ENCODE assay signal across 17 mouse cellular contexts in genomic region chr2:69011860-69012259, GRCm38 (mm10).
DNase-seq lines count a peak whose midpoint lies in the region; ATAC-seq and TF ChIP-seq lines count a peak whose summit lies in the region.
"Had no signal": no experiment of that assay in that cellular context is flagged by ENCODE, and none has a peak within 500 bp of the region (broad histone marks: within the 10 kb centered on the region; RNA-seq: fewer than 3 reads in every experiment).

No protein-coding gene starts in this region.

- H3K27me3 ChIP-seq in forebrain, embryonic 12.5 days: no peaks in the 10 kb centered on the region
- H3K27me3 ChIP-seq in forebrain, postnatal 0 days (ENCODE audit: insufficient read depth, low read length): no peaks in the 10 kb centered on the region
- no peaks in the 10 kb centered on the region for H3K27me3 ChIP-seq in hindbrain, postnatal 0 days (ENCODE audit: insufficient read depth, low read length)
- no peaks in the 10 kb centered on the region for H3K27me3 ChIP-seq in midbrain, postnatal 0 days (ENCODE audit: insufficient read depth, low read length)
- H3K27me3 ChIP-seq: limb, embryonic 13.5 days had no signal

- 60% methylated on average over 2 of the region's 2 CpGs for WGBS in forebrain, embryonic 12.5 days
- WGBS in forebrain, postnatal 0 days: 55% methylated on average over 2 of the region's 2 CpGs
- WGBS in hindbrain, postnatal 0 days: 50% methylated on average over 2 of the region's 2 CpGs
- 71% methylated on average over 2 of the region's 2 CpGs for WGBS in midbrain, postnatal 0 days

- H3K27ac ChIP-seq in forebrain, embryonic 12.5 days: peak overlapping the region; percentile 76
- no peak overlapping the region for H3K27ac ChIP-seq in forebrain, postnatal 0 days (ENCODE audit: low read depth, low read length)
- no peak overlapping the region for H3K27ac ChIP-seq in hindbrain, postnatal 0 days
- H3K27ac ChIP-seq in midbrain, postnatal 0 days (ENCODE audit: low read depth, low read length): peak overlapping the region; percentile 55
- H3K27ac ChIP-seq: embryonic facial prominence, embryonic 10.5 days; kidney, postnatal 0 days; limb, embryonic 13.5 days; liver, embryonic 14.5 days had no signal

- H3K4me2 ChIP-seq in forebrain, embryonic 12.5 days: peak overlapping the region; percentile 19; the same call in 1 of the 2 replicates
- H3K4me2 ChIP-seq in forebrain, postnatal 0 days (ENCODE audit: low read depth): no peak overlapping the region
- H3K4me2 ChIP-seq in hindbrain, postnatal 0 days (ENCODE audit: low read depth, low read length): peak overlapping the region; percentile 31
- no peak overlapping the region; the same call in 1 of the 2 replicates for H3K4me2 ChIP-seq in midbrain, postnatal 0 days (ENCODE audit: low read depth, low read length, poor library complexity, severe bottlenecking)
- H3K4me2 ChIP-seq: limb, embryonic 13.5 days had no signal

- no peak for DNase-seq in forebrain, postnatal 0 days
- no peak for DNase-seq in hindbrain, postnatal 0 days (ENCODE audit: low spot score)
- no peak for DNase-seq in midbrain, postnatal 0 days (ENCODE audit: low spot score)
- DNase-seq in layer of hippocampus, adult 11-12 months (ENCODE audit: low spot score): no peak
- DNase-seq in ovary, adult 18-20 months (ENCODE audit: low spot score): no peak
- DNase-seq in layer of hippocampus, postnatal 25 days (ENCODE audit: extremely low spot score in 1 of 2, low spot score in 1 of 2): no peak
- DNase-seq: adrenal gland, postnatal 10 days; B cell, adult 2 months; cerebellum, adult 2 months; heart, postnatal 4 days; thymus, postnatal 4 days had no signal

- ATAC-seq in forebrain, embryonic 12.5 days (ENCODE audit: low FRiP score): peak; percentile 27; the same call in 1 of the 2 replicates
- no peak for ATAC-seq in forebrain, postnatal 0 days
- ATAC-seq in hindbrain, postnatal 0 days: no peak
- ATAC-seq in midbrain, postnatal 0 days (ENCODE audit: low FRiP score): no peak; the same call in 1 of the 2 replicates
- ATAC-seq: intestine, postnatal 0 days had no signal

- H3K9ac ChIP-seq in forebrain, embryonic 12.5 days: no peak overlapping the region
- 0 out of 2 replicates have a peak overlapping the region, but pooled peaks have one; percentile 11 for H3K9ac ChIP-seq in forebrain, postnatal 0 days
- H3K9ac ChIP-seq in hindbrain, postnatal 0 days (replicated peaks; ENCODE audit: low read length): no peak overlapping the region
- H3K9ac ChIP-seq in midbrain, postnatal 0 days (replicated peaks; ENCODE audit: low read length, poor library complexity, severe bottlenecking): no peak overlapping the region
- H3K9ac ChIP-seq: limb, embryonic 13.5 days; liver, embryonic 14.5 days had no signal

- H3K4me1 ChIP-seq in forebrain, embryonic 12.5 days: peaks cover 23% of the 10 kb centered on the region
- H3K4me1 ChIP-seq in forebrain, postnatal 0 days (ENCODE audit: insufficient read depth): peaks cover 6% of the 10 kb centered on the region
- H3K4me1 ChIP-seq in hindbrain, postnatal 0 days (ENCODE audit: insufficient read depth, low read length): peaks cover 15% of the 10 kb centered on the region
- peaks cover 10% of the 10 kb centered on the region; the same call in 1 of the 2 replicates for H3K4me1 ChIP-seq in midbrain, postnatal 0 days (ENCODE audit: insufficient read depth, low read length)

- H3K36me3 ChIP-seq in forebrain, embryonic 12.5 days (replicated peaks): no peaks in the 10 kb centered on the region
- H3K36me3 ChIP-seq in forebrain, postnatal 0 days (ENCODE audit: insufficient read depth): no peaks in the 10 kb centered on the region
- H3K36me3 ChIP-seq in hindbrain, postnatal 0 days (ENCODE audit: insufficient read depth, low read length): no peaks in the 10 kb centered on the region
- no peaks in the 10 kb centered on the region for H3K36me3 ChIP-seq in midbrain, postnatal 0 days (ENCODE audit: insufficient read depth, low read length)
- H3K36me3 ChIP-seq: embryonic facial prominence, embryonic 10.5 days; limb, embryonic 13.5 days had no signal

- H3K9me3 ChIP-seq in forebrain, embryonic 12.5 days: no peaks in the 10 kb centered on the region
- H3K9me3 ChIP-seq in forebrain, postnatal 0 days (ENCODE audit: low read length): no peaks in the 10 kb centered on the region
- no peaks in the 10 kb centered on the region for H3K9me3 ChIP-seq in hindbrain, postnatal 0 days (ENCODE audit: low read length)
- H3K9me3 ChIP-seq in midbrain, postnatal 0 days (ENCODE audit: low read length): no peaks in the 10 kb centered on the region
- H3K9me3 ChIP-seq: embryonic facial prominence, embryonic 10.5 days; limb, embryonic 13.5 days had no signal

- H3K4me3 ChIP-seq in forebrain, embryonic 12.5 days (replicated peaks): no peak overlapping the region
- no peak overlapping the region for H3K4me3 ChIP-seq in forebrain, postnatal 0 days (ENCODE audit: low read depth, low read length)
- H3K4me3 ChIP-seq in hindbrain, postnatal 0 days (ENCODE audit: low read length): no peak overlapping the region
- no peak overlapping the region for H3K4me3 ChIP-seq in midbrain, postnatal 0 days (ENCODE audit: low read depth, low read length)
- H3K4me3 ChIP-seq: embryonic facial prominence, embryonic 10.5 days; limb, embryonic 13.5 days had no signal

- no peak for TF ChIP-seq CTCF in forebrain, postnatal 0 days (IDR thresholded peaks at IDR 0.05; ENCODE audit: low read depth)
- no peak for TF ChIP-seq CTCF in hindbrain, postnatal 0 days (IDR thresholded peaks at IDR 0.05; ENCODE audit: low read depth)
- TF ChIP-seq CTCF in midbrain, postnatal 0 days (IDR thresholded peaks at IDR 0.05): no peak

Comparison
In these comparisons a context has a peak if more than half of its experiments do, and no peak if none do; other contexts are left out.
1. H3K27ac ChIP-seq: peak in forebrain, embryonic 12.5 days (single experiment) and midbrain, postnatal 0 days (single experiment); none in forebrain, postnatal 0 days (single experiment) and hindbrain, postnatal 0 days (single experiment).
2. H3K4me2 ChIP-seq: peak in forebrain, embryonic 12.5 days (single experiment) and hindbrain, postnatal 0 days (single experiment); none in forebrain, postnatal 0 days (single experiment) and midbrain, postnatal 0 days (single experiment).